Mouse (Mus musculus) ovary, postnatal 10 days (tissue): ENCODE data around the gene Fes.

Experiments used
- DNase-seq: peaks from one replicate; pipeline ENCODE4 v3.0.0; 2022; ENCODE audit warnings: low spot score

The Fes gene

GRCm38 (mm10) chr7:80343270-80344018 lies 44.3 kb downstream of the Fes start:
- no peak for DNase-seq

DNA sequence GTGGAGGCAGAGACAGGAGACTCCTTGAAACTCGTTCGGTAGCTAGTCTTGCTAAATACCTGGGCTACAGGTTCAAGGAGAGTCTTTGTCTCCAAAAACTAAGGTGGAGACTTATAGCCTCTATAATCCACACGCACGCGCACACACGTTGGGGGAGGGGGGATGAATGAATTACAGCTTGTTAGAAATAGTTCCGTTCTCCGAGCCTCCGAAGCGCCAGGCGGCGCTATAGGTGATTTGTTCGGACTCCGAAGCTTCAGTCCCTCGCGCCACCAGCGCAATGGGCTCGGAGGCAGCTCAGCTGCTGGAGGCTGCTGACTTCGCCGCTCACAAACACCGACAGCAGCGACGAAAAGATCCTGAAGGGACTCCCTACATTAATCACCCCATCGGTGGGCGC lies 44.9 kb downstream of the Fes start, which contains the start of gene Hddc3:
Gene Hddc3 (plus strand): TSS at position 247 of the 400 bp plus-strand sequence.
- DNase-seq, result peak; percentile 81

DNA sequence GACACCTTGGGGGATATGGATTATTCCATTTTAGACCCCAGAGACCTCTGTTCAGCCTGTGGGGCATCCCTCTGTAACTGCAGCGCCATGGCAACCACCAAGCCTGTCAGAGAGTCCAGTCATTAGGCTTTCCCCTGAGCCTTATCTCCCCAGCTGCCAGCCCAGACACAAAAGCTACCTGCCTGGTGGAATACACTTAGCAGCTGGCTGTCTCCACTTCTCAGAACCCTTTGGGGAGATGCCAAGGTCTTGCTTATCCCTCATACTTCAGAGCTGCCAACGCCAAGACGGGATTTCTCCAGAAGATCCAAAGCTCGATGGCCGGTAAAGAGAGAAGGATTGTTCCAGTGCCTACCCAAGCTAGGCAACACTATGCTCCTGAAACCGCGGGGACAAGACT lies 46.0 kb downstream of the Fes start:
- DNase-seq, result no peak

DNA sequence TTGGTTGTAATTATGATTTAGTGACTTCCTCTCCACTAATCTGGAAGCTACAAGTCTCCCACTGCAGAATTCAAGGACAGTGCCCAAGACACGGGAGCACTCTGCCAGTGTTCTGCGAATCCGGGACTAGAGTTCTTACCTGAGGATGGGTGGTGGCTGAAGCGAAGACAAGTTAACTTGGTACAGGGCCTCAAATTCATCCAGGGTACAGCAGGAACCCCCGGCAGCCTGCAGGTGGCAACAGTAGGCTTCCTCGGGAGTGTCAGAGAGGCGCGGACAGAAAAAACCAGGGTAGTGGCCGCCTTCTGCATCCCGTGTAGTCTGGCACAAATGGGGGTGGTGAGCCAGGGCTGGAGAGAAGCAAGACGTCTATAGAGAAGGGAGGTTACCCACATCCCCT lies 47.0 kb downstream of the Fes start, which contains the start of gene Unc45a:
Gene Unc45a (minus strand): TSS at position 213 of the 400 bp plus-strand sequence.
- no peak for DNase-seq

GRCm38 (mm10) chr7:80339793-80340628 lies 47.7 kb downstream of the Fes start:
- peak; percentile 94 for DNase-seq

DNA sequence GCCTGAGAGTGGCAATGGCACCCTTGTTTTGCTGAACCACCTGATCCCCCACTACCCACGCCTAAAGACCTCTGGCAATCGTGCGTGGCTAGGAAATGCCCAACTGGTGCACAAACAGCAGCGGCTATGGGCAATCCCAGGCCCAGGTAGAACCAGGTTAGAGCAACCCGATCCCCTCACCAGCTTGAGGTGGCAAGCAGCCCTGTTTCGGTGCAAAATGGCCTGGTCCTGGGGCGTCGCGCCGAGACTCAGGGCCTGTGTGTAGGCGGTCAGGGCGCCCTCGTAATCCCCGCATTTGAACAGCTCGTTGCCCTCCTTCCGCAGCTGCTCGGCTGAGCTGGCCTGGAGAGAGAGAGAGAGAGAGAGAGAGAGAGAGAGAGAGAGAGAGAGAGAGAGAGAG lies 48.4 kb downstream of the Fes start:
- no peak for DNase-seq

- no peak for DNase-seq
Measured at GRCm38 (mm10) chr7:80336932-80337331, 50.8 kb downstream of the Fes start.

- DNase-seq, result no peak
Measured at GRCm38 (mm10) chr7:80334848-80335247, 52.9 kb downstream of the Fes start.

DNA sequence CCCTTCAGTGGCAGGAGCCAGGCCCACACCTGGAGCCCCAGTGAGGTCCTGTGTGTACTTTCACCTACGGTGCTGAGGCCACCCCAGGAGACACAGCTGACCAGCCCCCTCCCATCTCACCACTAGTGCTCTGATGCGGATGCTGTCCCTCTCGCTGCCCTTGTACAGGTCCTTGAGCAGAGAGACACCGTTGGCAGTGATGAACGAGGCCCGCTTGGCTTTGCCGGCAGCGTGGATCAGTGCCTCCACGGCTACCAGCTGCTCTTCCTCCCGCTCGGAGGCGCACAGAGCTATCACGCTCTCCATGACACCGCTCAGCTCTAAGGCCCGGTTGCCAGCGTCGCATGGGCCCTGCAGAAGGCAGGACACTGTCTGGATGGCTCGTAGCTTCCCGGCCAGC lies 56.3 kb downstream of the Fes start:
- no peak for DNase-seq

- DNase-seq, result no peak
Measured at GRCm38 (mm10) chr7:80330278-80330677, 57.5 kb downstream of the Fes start.
